Mouse (Mus musculus) embryonic facial prominence, embryonic 15.5 days (tissue): ENCODE measurements around the gene Celf2. TPM values are rescaled to one million over a fixed set of nuclear protein-coding genes. Genes with fewer than 3 reads are reported as not detected.

ENCODE experiments used
- ATAC-seq: fragments of 200-750 bp; cut with Nextera tagmentation; 2 replicates; pipeline ENCODE4 v1.8.0; 2017; ENCODE audit warnings: low read depth, moderate TSS enrichment; ENCODE audit not compliant: insufficient number of reproducible peaks, low FRiP score, low TSS enrichment
- H3K27ac ChIP-seq: fragments of 300-500 bp; sonication (generic); replicated peaks from 2 replicates; pipeline ENCODE4 v1.5.1; 2015; ENCODE audit warnings: mild to moderate bottlenecking, inconsistent platforms
- H3K27me3 ChIP-seq: fragments of 300-500 bp; sonication (generic); 2 replicates; pipeline ENCODE4 v1.6.1; 2015; ENCODE audit warnings: inconsistent platforms
- H3K36me3 ChIP-seq: fragments of 300-500 bp; sonication (generic); 2 replicates; pipeline ENCODE4 v1.6.1; 2015; ENCODE audit warnings: mild to moderate bottlenecking, inconsistent platforms
- H3K4me1 ChIP-seq: fragments of 300-500 bp; sonication (generic); 2 replicates; pipeline ENCODE4 v1.6.1; 2015; ENCODE audit warnings: inconsistent platforms
- H3K4me2 ChIP-seq: fragments of 300-500 bp; sonication (generic); replicated peaks from 2 replicates; pipeline ENCODE4 v1.6.1; 2015; ENCODE audit warnings: mild to moderate bottlenecking, inconsistent platforms
- H3K4me3 ChIP-seq: fragments of 300-500 bp; sonication (generic); replicated peaks from 2 replicates; pipeline ENCODE4 v1.5.1; 2015; ENCODE audit warnings: mild to moderate bottlenecking, inconsistent platforms
- H3K9ac ChIP-seq: fragments of 300-500 bp; sonication (generic); 2 replicates; pipeline ENCODE4 v1.6.1; 2015; ENCODE audit warnings: inconsistent platforms
- H3K9me3 ChIP-seq: fragments of 300-500 bp; sonication (generic); replicated peaks from 2 replicates; pipeline ENCODE4 v1.6.1; 2016; ENCODE audit warnings: inconsistent platforms
- WGBS: fragments of 180-500 bp; shearing (Covaris S2); methylation state at CpG from one replicate; pipeline ENCODE4 v1.1.7; 2015; 5-methylcytosine and 5-hydroxymethylcytosine counted together
- polyA plus RNA-seq: library from polyadenylated mRNA; unstranded; fragments of >200 nt; fragmentation: Nextera tagmentation; extraction: Ambion mirVana; gene quantifications from 2 replicates; pipeline ENCODE4 v1.2.1, GENCODE M21; 2015

Celf2 gene
- polyA plus RNA-seq, 1 experiment from 2014 or later: 59.7 TPM

- H3K27ac ChIP-seq: no peak overlapping the region
Observed at GRCm38 (mm10) chr2:6547139-6547664, 962.2 kb downstream of the Celf2 start.

GRCm38 (mm10) chr2:6546462-6547138, 962.8 kb downstream of the Celf2 start:
- 59% methylated on average over 14 of the region's 14 CpGs for WGBS
- no peaks in the 10 kb centered on the region for H3K9me3 ChIP-seq
- no peak overlapping the region for H3K9ac ChIP-seq
- no peaks in the 10 kb centered on the region for H3K4me1 ChIP-seq
- no peak overlapping the region for H3K4me3 ChIP-seq
- H3K36me3 ChIP-seq: no peaks in the 10 kb centered on the region
- no peaks in the 10 kb centered on the region for H3K27me3 ChIP-seq
- H3K27ac ChIP-seq: no peak overlapping the region
- ATAC-seq: no peak
- no peak overlapping the region for H3K4me2 ChIP-seq

More at GRCm38 (mm10) chr2:6547139-6547664, 962.2 kb downstream of the Celf2 start:
- no peak overlapping the region for H3K4me3 ChIP-seq
- 57% methylated on average over 9 of the region's 9 CpGs for WGBS
- H3K9ac ChIP-seq: no peak overlapping the region
- H3K9me3 ChIP-seq: no peaks in the 10 kb centered on the region
- ATAC-seq: no peak
- no peaks in the 10 kb centered on the region for H3K27me3 ChIP-seq
- no peak overlapping the region for H3K4me2 ChIP-seq
- no peaks in the 10 kb centered on the region for H3K4me1 ChIP-seq
- H3K36me3 ChIP-seq: no peaks in the 10 kb centered on the region

GRCm38 (mm10) chr2:6545127-6545931, 964.0 kb downstream of the Celf2 start:
- 69% methylated on average over 10 of the region's 10 CpGs for WGBS
- no peaks in the 10 kb centered on the region for H3K27me3 ChIP-seq
- H3K9ac ChIP-seq: no peak overlapping the region
- no peaks in the 10 kb centered on the region for H3K36me3 ChIP-seq
- H3K27ac ChIP-seq: no peak overlapping the region
- no peaks in the 10 kb centered on the region for H3K9me3 ChIP-seq
- no peak overlapping the region for H3K4me2 ChIP-seq
- ATAC-seq: no peak
- no peaks in the 10 kb centered on the region for H3K4me1 ChIP-seq
- no peak overlapping the region for H3K4me3 ChIP-seq

GRCm38 (mm10) chr2:6543650-6544049, 965.7 kb downstream of the Celf2 start:
- H3K9me3 ChIP-seq: no peaks in the 10 kb centered on the region
- no peak for ATAC-seq
- H3K36me3 ChIP-seq: no peaks in the 10 kb centered on the region
- no peak overlapping the region for H3K4me2 ChIP-seq
- WGBS: 86% methylated on average over 5 of the region's 5 CpGs
- no peak overlapping the region for H3K4me3 ChIP-seq
- H3K27me3 ChIP-seq: no peaks in the 10 kb centered on the region
- H3K4me1 ChIP-seq: no peaks in the 10 kb centered on the region
- H3K9ac ChIP-seq: no peak overlapping the region
- H3K27ac ChIP-seq: no peak overlapping the region

GRCm38 (mm10) chr2:6542556-6543180, 966.7 kb downstream of the Celf2 start:
- WGBS: 89% methylated on average over 12 of the region's 12 CpGs
- no peaks in the 10 kb centered on the region for H3K27me3 ChIP-seq
- no peak for ATAC-seq
- H3K9me3 ChIP-seq: no peaks in the 10 kb centered on the region
- H3K4me3 ChIP-seq: no peak overlapping the region
- H3K4me1 ChIP-seq: no peaks in the 10 kb centered on the region
- H3K27ac ChIP-seq: no peak overlapping the region
- H3K9ac ChIP-seq: no peak overlapping the region
- H3K36me3 ChIP-seq: no peaks in the 10 kb centered on the region
- H3K4me2 ChIP-seq: no peak overlapping the region

- Histone ChIP-seq H3K4me2 (no peak overlapping the region), H3K9me3 (no peaks in the 10 kb centered on the region), H3K27ac (no peak overlapping the region), H3K4me3 (no peak overlapping the region), H3K36me3 (no peaks in the 10 kb centered on the region), H3K27me3 (no peaks in the 10 kb centered on the region), H3K4me1 (no peaks in the 10 kb centered on the region), H3K9ac (no peak overlapping the region)
- 80% methylated on average over 6 of the region's 6 CpGs for whole genome bisulfite sequencing
- no peak for ATAC-seq
Observed at GRCm38 (mm10) chr2:6540825-6541224, 968.5 kb downstream of the Celf2 start.

GRCm38 (mm10) chr2:6540092-6540491, 969.3 kb downstream of the Celf2 start:
- Histone ChIP-seq H3K4me3 (no peak overlapping the region), H3K27ac (no peak overlapping the region), H3K27me3 (no peaks in the 10 kb centered on the region), H3K9me3 (no peaks in the 10 kb centered on the region), H3K9ac (no peak overlapping the region), H3K4me2 (no peak overlapping the region), H3K4me1 (no peaks in the 10 kb centered on the region), H3K36me3 (no peaks in the 10 kb centered on the region)
- 67% methylated on average over 11 of the region's 11 CpGs for WGBS
- no peak for ATAC-seq

GRCm38 (mm10) chr2:6538500-6538899, 970.9 kb downstream of the Celf2 start:
- Histone ChIP-seq H3K4me2 (no peak overlapping the region), H3K4me3 (no peak overlapping the region), H3K36me3 (no peaks in the 10 kb centered on the region), H3K9me3 (no peaks in the 10 kb centered on the region), H3K9ac (no peak overlapping the region), H3K27me3 (no peaks in the 10 kb centered on the region), H3K4me1 (no peaks in the 10 kb centered on the region), H3K27ac (no peak overlapping the region)
- 79% methylated on average over 2 of the region's 2 CpGs for WGBS
- ATAC-seq: no peak

GRCm38 (mm10) chr2:6538031-6538430, 971.3 kb downstream of the Celf2 start:
- no peaks in the 10 kb centered on the region for H3K4me1 ChIP-seq
- H3K27ac ChIP-seq: no peak overlapping the region
- ATAC-seq: no peak
- H3K27me3 ChIP-seq: no peaks in the 10 kb centered on the region
- H3K9ac ChIP-seq: no peak overlapping the region
- no peak overlapping the region for H3K4me2 ChIP-seq
- no peaks in the 10 kb centered on the region for H3K36me3 ChIP-seq
- no peaks in the 10 kb centered on the region for H3K9me3 ChIP-seq
- H3K4me3 ChIP-seq: no peak overlapping the region

- Histone ChIP-seq H3K27me3 (no peaks in the 10 kb centered on the region), H3K4me3 (no peak overlapping the region), H3K27ac (no peak overlapping the region), H3K4me2 (no peak overlapping the region), H3K9ac (no peak overlapping the region), H3K4me1 (no peaks in the 10 kb centered on the region), H3K9me3 (no peaks in the 10 kb centered on the region), H3K36me3 (no peaks in the 10 kb centered on the region)
- ATAC-seq: no peak
- 62% methylated on average over 3 of the region's 3 CpGs for WGBS
Observed at GRCm38 (mm10) chr2:6537326-6537725, 972.0 kb downstream of the Celf2 start.

- Histone ChIP-seq H3K36me3 (no peaks in the 10 kb centered on the region), H3K4me1 (no peaks in the 10 kb centered on the region), H3K9me3 (no peaks in the 10 kb centered on the region), H3K27ac (no peak overlapping the region), H3K4me2 (no peak overlapping the region), H3K4me3 (no peak overlapping the region), H3K9ac (no peak overlapping the region), H3K27me3 (no peaks in the 10 kb centered on the region)
- WGBS: 85% methylated on average over 2 of the region's 2 CpGs
- ATAC-seq: no peak
Observed at GRCm38 (mm10) chr2:6536372-6536771, 973.0 kb downstream of the Celf2 start.
